Mouse (Mus musculus): ENCODE measurements around the gene Hipk2.

The Hipk2 gene

GRCm38 (mm10) chr6:38649545-38649944 lies 226.4 kb downstream of the Hipk2 start:
- peak; percentile 73 for DNase-seq (ENCODE audit: low read depth, low spot score)

Data from ES-CJ7 (cell line).